Mouse (Mus musculus): ENCODE data around the gene Tbx3.

DNA sequence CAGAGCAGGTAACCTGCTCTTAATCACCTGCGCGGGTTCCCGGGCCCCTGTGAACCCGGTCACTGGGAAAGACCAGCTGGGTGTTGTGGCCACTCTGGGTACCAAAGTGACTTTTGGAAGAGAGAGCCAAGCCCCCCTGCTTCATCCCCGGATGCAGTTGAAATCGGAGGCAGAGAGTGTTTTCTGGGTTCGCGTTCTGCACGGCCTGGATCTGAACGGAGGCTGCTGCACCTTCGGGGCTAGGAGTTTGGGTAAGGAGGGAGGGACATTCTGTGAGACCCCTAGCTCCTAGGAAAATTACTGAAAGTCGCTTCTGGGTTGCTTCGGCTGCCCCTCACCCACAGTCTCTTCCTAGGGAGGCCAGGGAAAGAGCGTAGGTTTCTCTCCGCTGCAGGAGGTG lies 7.2 kb upstream of the Tbx3 start:
- TF ChIP-seq CTCF (IDR thresholded peaks at IDR 0.05; ENCODE audit: borderline replicate concordance, insufficient read depth, low read length) (no peak), POLR2A (IDR thresholded peaks at IDR 0.05; ENCODE audit: low read depth, low read length) (no peak)

Measured in embryonic fibroblast, embryonic 13.5 days (primary cell).